Mouse (Mus musculus) MEL (cell line): Measurements from ENCODE around the gene Hnrnpr. TPM values are rescaled to one million over a fixed set of nuclear protein-coding genes. Genes with fewer than 3 reads are reported as not detected.

ENCODE experiments used
- DNase-seq: peaks from one replicate; pipeline ENCODE4 v3.0.0; 2011; ENCODE audit warnings: low read depth, low spot score
- H3K27ac ChIP-seq: 2 replicates; pipeline ENCODE4 v1.5.1; 2012; ENCODE audit warnings: low read depth, mild to moderate bottlenecking, control low read depth, low read length, moderate library complexity; ENCODE audit not compliant: control insufficient read depth
- H3K27me3 ChIP-seq, 2 experiments: fragments of 150-350 bp in 1 of 2; sonication (generic) in 1 of 2; 2 replicates each; pipeline ENCODE4 v1.6.1; 2012; ENCODE audit warnings: low read length in 2 of 2, mild to moderate bottlenecking in 2 of 2, improper control_type of control experiment in 1 of 2, moderate library complexity in 1 of 2; ENCODE audit not compliant: insufficient read depth in 2 of 2, control insufficient read depth in 1 of 2
- H3K36me3 ChIP-seq, 2 experiments: 2 replicates each; pipeline ENCODE4 v1.6.1; 2012 to 2014; ENCODE audit warnings: low read length in 2 of 2, improper control_type of control experiment in 1 of 2, inconsistent platforms in 1 of 2, mild to moderate bottlenecking in 1 of 2; ENCODE audit not compliant: insufficient read depth in 2 of 2, control insufficient read depth in 1 of 2
- H3K4me1 ChIP-seq, 2 experiments: fragments of 150-350 bp in 1 of 2; sonication (generic) in 1 of 2; 2 replicates each; pipeline ENCODE4 v1.6.1; 2012; ENCODE audit warnings: low read length in 2 of 2, improper control_type of control experiment in 1 of 2, mild to moderate bottlenecking in 1 of 2; ENCODE audit not compliant: insufficient read depth in 2 of 2, control insufficient read depth in 1 of 2
- H3K4me3 ChIP-seq, 2 experiments: fragments of 150-350 bp in 1 of 2; sonication (generic) in 1 of 2; 2 replicates each; pipeline ENCODE4 v1.5.1; 2012; ENCODE audit warnings: low read depth in 2 of 2, low read length in 2 of 2, mild to moderate bottlenecking in 2 of 2, moderate library complexity in 2 of 2, control low read depth in 1 of 2, improper control_type of control experiment in 1 of 2; ENCODE audit not compliant: control insufficient read depth in 1 of 2, insufficient read depth in 1 of 2
- H3K79me2 ChIP-seq: 2 replicates; pipeline ENCODE4 v1.6.1; 2012; ENCODE audit warnings: mild to moderate bottlenecking, low read length, moderate library complexity; ENCODE audit not compliant: control insufficient read depth, poor library complexity, insufficient read depth
- H3K9ac ChIP-seq: 2 replicates; pipeline ENCODE4 v1.6.1; 2012; ENCODE audit warnings: low read depth, mild to moderate bottlenecking, control low read depth, low read length, moderate library complexity; ENCODE audit not compliant: control insufficient read depth, poor library complexity, severe bottlenecking
- H3K9me3 ChIP-seq: fragments of 150-350 bp; sonication (generic); replicated peaks from 2 replicates; pipeline ENCODE4 v1.6.1; 2012; ENCODE audit warnings: mild to moderate bottlenecking, low read length, improper control_type of control experiment, moderate library complexity; ENCODE audit not compliant: insufficient read depth
- BHLHE40 ChIP-seq: IDR thresholded peaks from 2 replicates; pipeline ENCODE4 v1.6.1; 2012; ENCODE audit warnings: low read depth, mild to moderate bottlenecking, inconsistent platforms, low read length, improper control_type of control experiment, borderline replicate concordance
- CHD1 ChIP-seq: IDR thresholded peaks from 2 replicates; pipeline ENCODE4 v1.6.1; 2012; ENCODE audit warnings: low read depth, mild to moderate bottlenecking, inconsistent platforms, low read length, improper control_type of control experiment
- CHD2 ChIP-seq: IDR thresholded peaks from 2 replicates; pipeline ENCODE4 v1.6.1; 2011; ENCODE audit warnings: low read length, improper control_type of control experiment
- EP300 ChIP-seq, 2 experiments: IDR thresholded peaks; 2 replicates each; pipeline ENCODE4 v1.6.1; 2011; ENCODE audit warnings: improper control_type of control experiment in 2 of 2, low read length in 2 of 2, low read depth in 1 of 2, mild to moderate bottlenecking in 1 of 2
- GABPA ChIP-seq: IDR thresholded peaks from 2 replicates; pipeline ENCODE4 v1.6.1; 2012; ENCODE audit warnings: low read depth, mild to moderate bottlenecking, inconsistent platforms, low read length, improper control_type of control experiment, moderate library complexity
- GATA1 ChIP-seq: IDR thresholded peaks from 2 replicates; pipeline ENCODE4 v1.6.1; 2011; ENCODE audit warnings: low read depth, low read length, improper control_type of control experiment
- HCFC1 ChIP-seq: IDR thresholded peaks from 2 replicates; pipeline ENCODE4 v1.6.1; 2012; ENCODE audit warnings: low read depth, mild to moderate bottlenecking, inconsistent platforms, low read length, improper control_type of control experiment, moderate library complexity
- JUND ChIP-seq: IDR thresholded peaks from 2 replicates; pipeline ENCODE4 v1.6.1; 2011; ENCODE audit warnings: low read depth, mild to moderate bottlenecking, improper control_type of control experiment, low read length
- KAT2A ChIP-seq: conservative IDR thresholded peaks from 2 replicates; pipeline ENCODE4 v1.6.1; 2012; ENCODE audit warnings: low read depth, low read length, improper control_type of control experiment, inconsistent platforms
- MAFK ChIP-seq: IDR thresholded peaks from 2 replicates; pipeline ENCODE4 v1.6.1; 2011; ENCODE audit warnings: low read depth, mild to moderate bottlenecking, low read length, improper control_type of control experiment, borderline replicate concordance
- MAX ChIP-seq: IDR thresholded peaks from 2 replicates; pipeline ENCODE4 v1.6.1; 2011; ENCODE audit warnings: low read length, improper control_type of control experiment
- MAZ ChIP-seq: IDR thresholded peaks from 2 replicates; pipeline ENCODE4 v1.6.1; 2012; ENCODE audit warnings: low read depth, mild to moderate bottlenecking, inconsistent platforms, low read length, improper control_type of control experiment
- NELFE ChIP-seq: IDR thresholded peaks from 2 replicates; pipeline ENCODE4 v1.6.1; 2011; ENCODE audit warnings: low read depth, low read length, improper control_type of control experiment
- NRF1 ChIP-seq: IDR thresholded peaks from 2 replicates; pipeline ENCODE4 v1.6.1; 2014; ENCODE audit warnings: low read depth, mild to moderate bottlenecking, inconsistent platforms, low read length, improper control_type of control experiment, moderate library complexity; ENCODE audit not compliant: poor library complexity, insufficient read depth, severe bottlenecking
- RCOR1 ChIP-seq: IDR thresholded peaks from 2 replicates; pipeline ENCODE4 v1.6.1; 2012; ENCODE audit warnings: low read depth, mild to moderate bottlenecking, inconsistent platforms, low read length, improper control_type of control experiment
- SIN3A ChIP-seq: IDR thresholded peaks from 2 replicates; pipeline ENCODE4 v1.6.1; 2012; ENCODE audit warnings: low read length, improper control_type of control experiment, inconsistent platforms
- TAL1 ChIP-seq: IDR thresholded peaks from 2 replicates; pipeline ENCODE4 v1.6.1; 2012; ENCODE audit warnings: mild to moderate bottlenecking, inconsistent platforms, low read length, moderate library complexity, mixed read lengths
- TBP ChIP-seq: IDR thresholded peaks from 2 replicates; pipeline ENCODE4 v1.8.0; 2011; ENCODE audit warnings: low read depth, low read length, improper control_type of control experiment
- TCF12 ChIP-seq: IDR thresholded peaks from 2 replicates; pipeline ENCODE4 v1.6.1; 2014; ENCODE audit warnings: low read depth, mild to moderate bottlenecking, inconsistent platforms, low read length, improper control_type of control experiment, moderate library complexity
- UBTF ChIP-seq: IDR thresholded peaks from 2 replicates; pipeline ENCODE4 v1.6.1; 2012; ENCODE audit warnings: low read depth, mild to moderate bottlenecking, inconsistent platforms, low read length, improper control_type of control experiment, moderate library complexity, borderline replicate concordance; ENCODE audit not compliant: insufficient read depth
- ZKSCAN1 ChIP-seq: IDR thresholded peaks from 2 replicates; pipeline ENCODE4 v1.6.1; 2012; ENCODE audit warnings: low read depth, mild to moderate bottlenecking, inconsistent platforms, low read length, improper control_type of control experiment, moderate library complexity
- ZMIZ1 ChIP-seq: IDR thresholded peaks from 2 replicates; pipeline ENCODE4 v1.6.1; 2012; ENCODE audit warnings: low read depth, mild to moderate bottlenecking, inconsistent platforms, low read length, improper control_type of control experiment, moderate library complexity
- ZNF384 ChIP-seq: IDR thresholded peaks from 2 replicates; pipeline ENCODE4 v1.6.1; 2012; ENCODE audit warnings: low read depth, mild to moderate bottlenecking, inconsistent platforms, low read length, improper control_type of control experiment
- polyA plus RNA-seq, 2 experiments: library from polyadenylated mRNA; stranded (reverse) in 1 of 2; unstranded in 1 of 2; fragments of >175 nt in 1 of 2; fragments of >200 nt in 1 of 2; gene quantifications; 2 replicates each; pipeline versions ENCODE4 v1.2.1 to v1.2.4; 2012; ENCODE audit warnings: low replicate concordance in 2 of 2, low read depth in 1 of 2; ENCODE audit not compliant: insufficient read length in 2 of 2, insufficient read depth in 1 of 2, missing spikeins in 1 of 2
- total RNA-seq: library from RNA; depleted of rRNA; stranded (reverse); fragments of 300-350 nt; gene quantifications from 2 replicates; pipeline ENCODE4 v1.2.3, GENCODE M21; 2012

Hnrnpr gene
- total and polyA plus RNA-seq, 3 experiments = 97.2 to 366 (median 148) TPM

GRCm38 (mm10) chr4:136387261-136387660, 76.5 kb downstream of the Hnrnpr start:
- H3K9me3 ChIP-seq = no peaks in the 10 kb centered on the region
- H3K9ac ChIP-seq = no peak overlapping the region
- TF ChIP-seq BHLHE40 (no peak), ZMIZ1 (no peak), RCOR1 (no peak), JUND (no peak), MAZ (no peak)

GRCm38 (mm10) chr4:136401806-136402205, 91.1 kb downstream of the Hnrnpr start:
- no peak for TF ChIP-seq GABPA
- TF ChIP-seq TAL1 = no peak
- no peak for TF ChIP-seq MAX
- no peak for TF ChIP-seq TBP
- TF ChIP-seq JUND = no peak
- no peak for TF ChIP-seq UBTF
- no peak for TF ChIP-seq ZNF384
- TF ChIP-seq CHD1 = no peak
- no peak for TF ChIP-seq MAFK
- TF ChIP-seq GATA1 = no peak
- Histone ChIP-seq H3K4me3 (no peak overlapping the region), H3K4me1 (no peaks in the 10 kb centered on the region), H3K27me3 (peaks cover 0 to 3% of the 10 kb centered on the region in 2 experiments; a peak in 1 of 4 replicates), H3K79me2 (no peaks in the 10 kb centered on the region), H3K27ac (no peak overlapping the region), H3K9ac (no peak overlapping the region), H3K9me3 (no peaks in the 10 kb centered on the region), H3K36me3 (no peaks in the 10 kb centered on the region)
- no peak for DNase-seq

More at GRCm38 (mm10) chr4:136387261-136387660, 76.5 kb downstream of the Hnrnpr start:
- no peaks in the 10 kb centered on the region for H3K36me3 ChIP-seq
- H3K4me1 ChIP-seq = no peaks in the 10 kb centered on the region
- no peak for DNase-seq
- H3K27ac ChIP-seq = no peak overlapping the region
- no peaks in the 10 kb centered on the region; a peak in 1 of 4 replicates for H3K27me3 ChIP-seq
- no peaks in the 10 kb centered on the region for H3K79me2 ChIP-seq
- H3K4me3 ChIP-seq = no peak overlapping the region

GRCm38 (mm10) chr4:136407831-136408230, 97.1 kb downstream of the Hnrnpr start:
- H3K4me3 ChIP-seq = no peak overlapping the region
- no peaks in the 10 kb centered on the region; a peak in 1 of 4 replicates for H3K4me1 ChIP-seq
- H3K36me3 ChIP-seq = no peaks in the 10 kb centered on the region
- no peak for TF ChIP-seq EP300 (IDR thresholded peaks at IDR 0.05; ENCODE audit: low read depth in 1 of 2, low read length in 2 of 2)
- no peak for TF ChIP-seq CHD1
- TF ChIP-seq JUND = no peak
- no peak for TF ChIP-seq UBTF
- TF ChIP-seq ZNF384 = no peak
- no peak for TF ChIP-seq GATA1
- no peak for TF ChIP-seq ZKSCAN1
- no peak for TF ChIP-seq NRF1
- TF ChIP-seq TAL1 = no peak
- no peak for TF ChIP-seq KAT2A
- TF ChIP-seq SIN3A = no peak
- TF ChIP-seq HCFC1 = no peak
- TF ChIP-seq TBP = no peak
- no peak for TF ChIP-seq MAX
- no peak for TF ChIP-seq TCF12
- no peak for TF ChIP-seq NELFE
- no peak for TF ChIP-seq BHLHE40
- TF ChIP-seq CHD2 = no peak
- no peak overlapping the region for H3K9ac ChIP-seq
- no peak for DNase-seq
- no peak overlapping the region for H3K27ac ChIP-seq
- H3K27me3 ChIP-seq = peaks cover 0 to 3% of the 10 kb centered on the region in 2 experiments; a peak in 1 of 4 replicates
- H3K9me3 ChIP-seq = no peaks in the 10 kb centered on the region
- H3K79me2 ChIP-seq = no peaks in the 10 kb centered on the region
